Mouse (Mus musculus) CH12F3 (cell line): Measurements from ENCODE around the gene Atp2b4.

ENCODE experiments used
- in situ Hi-C: fragments of 300-500 bp; cut with MboI; formaldehyde crosslinking; loops from 2 replicates; pipeline ENCODE4 v1.14.3; 2020; ENCODE audit warnings: low sequenced_read_pairs

Atp2b4 gene

DNA sequence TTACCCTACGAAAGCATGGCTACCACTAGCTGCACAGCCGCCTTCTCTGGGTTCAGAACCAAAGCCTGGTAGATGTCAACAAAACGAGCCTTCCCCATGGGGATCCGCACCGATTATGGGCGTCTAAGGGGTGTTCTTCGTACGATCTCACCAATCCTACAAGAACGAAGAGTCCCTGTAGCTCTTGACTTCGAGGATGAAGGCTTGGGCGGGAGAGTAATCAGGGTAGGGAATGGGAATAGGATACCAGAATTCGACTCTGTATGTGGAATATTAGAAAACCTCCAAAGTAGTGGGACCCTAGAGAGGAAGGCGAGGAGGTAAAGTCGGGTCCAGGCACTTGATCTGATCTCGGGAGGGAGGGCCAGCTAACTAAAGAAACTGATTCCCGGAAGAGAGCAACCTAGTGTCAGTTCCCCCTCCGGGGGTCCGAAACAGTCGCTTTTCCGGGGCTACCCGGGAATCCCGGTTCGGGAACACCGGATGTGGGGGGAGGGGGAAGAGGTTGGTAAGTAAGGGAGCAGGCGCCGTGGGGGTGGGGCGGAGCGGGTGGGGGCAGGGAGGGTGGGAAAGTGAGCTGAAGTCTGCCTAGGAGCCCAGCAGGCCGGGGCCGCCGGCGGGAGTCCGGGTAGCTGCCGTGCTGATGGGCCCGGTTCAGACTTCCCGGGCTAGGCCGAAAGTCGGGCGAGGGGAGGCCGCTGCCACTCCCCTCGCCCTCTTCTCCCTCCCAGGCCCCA is 140.2 kb downstream of the Atp2b4 start, which contains the start of gene Zbed6:
Zbed6 (minus strand) TSS at position 420 of the 737 bp plus-strand sequence.
- in situ Hi-C loops = no loop called here

DNA sequence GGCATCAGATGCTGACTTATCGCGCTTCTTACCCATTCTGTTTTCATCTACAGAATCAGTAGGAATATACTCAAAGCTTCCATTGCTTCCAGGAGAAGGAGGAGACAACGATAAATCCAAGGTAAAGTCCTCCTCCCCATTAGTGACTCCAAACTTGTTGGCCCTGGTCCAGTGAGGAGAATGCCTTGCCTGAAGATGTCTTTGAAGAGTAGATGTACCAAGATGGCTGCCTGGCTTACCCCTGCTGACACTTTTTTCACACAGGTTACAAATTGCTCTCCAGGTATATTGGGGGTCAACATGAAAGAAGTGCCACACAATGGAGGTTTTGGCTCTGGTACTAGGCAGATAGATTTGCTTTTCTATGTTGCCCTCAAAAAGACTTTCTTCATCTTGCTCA is 142.0 kb downstream of the Atp2b4 start:
- in situ Hi-C loops = no loop called here

GRCm38 (mm10) chr1:133656811-133657210 is 144.0 kb downstream of the Atp2b4 start:
- in situ Hi-C loops = no loop called here

DNA sequence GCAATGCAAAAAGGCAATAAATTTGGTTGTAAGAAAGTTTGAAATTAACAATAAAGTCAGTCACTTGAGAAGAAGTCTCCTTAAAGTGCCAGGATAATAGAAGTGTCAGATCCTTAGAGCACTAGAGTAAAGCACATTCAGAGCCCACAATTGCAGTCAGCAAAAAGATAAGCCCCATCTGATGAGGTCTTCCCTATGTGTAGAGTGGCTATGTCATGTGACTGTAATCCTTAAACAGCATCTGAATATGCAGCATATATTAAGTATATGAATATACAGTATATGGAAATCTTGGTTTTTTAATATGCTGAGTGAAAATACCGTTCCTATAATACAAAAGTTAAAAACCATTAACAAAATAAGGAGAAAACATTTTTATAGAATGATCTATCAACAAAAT is 147.8 kb downstream of the Atp2b4 start:
- in situ Hi-C loops = no loop called here

DNA sequence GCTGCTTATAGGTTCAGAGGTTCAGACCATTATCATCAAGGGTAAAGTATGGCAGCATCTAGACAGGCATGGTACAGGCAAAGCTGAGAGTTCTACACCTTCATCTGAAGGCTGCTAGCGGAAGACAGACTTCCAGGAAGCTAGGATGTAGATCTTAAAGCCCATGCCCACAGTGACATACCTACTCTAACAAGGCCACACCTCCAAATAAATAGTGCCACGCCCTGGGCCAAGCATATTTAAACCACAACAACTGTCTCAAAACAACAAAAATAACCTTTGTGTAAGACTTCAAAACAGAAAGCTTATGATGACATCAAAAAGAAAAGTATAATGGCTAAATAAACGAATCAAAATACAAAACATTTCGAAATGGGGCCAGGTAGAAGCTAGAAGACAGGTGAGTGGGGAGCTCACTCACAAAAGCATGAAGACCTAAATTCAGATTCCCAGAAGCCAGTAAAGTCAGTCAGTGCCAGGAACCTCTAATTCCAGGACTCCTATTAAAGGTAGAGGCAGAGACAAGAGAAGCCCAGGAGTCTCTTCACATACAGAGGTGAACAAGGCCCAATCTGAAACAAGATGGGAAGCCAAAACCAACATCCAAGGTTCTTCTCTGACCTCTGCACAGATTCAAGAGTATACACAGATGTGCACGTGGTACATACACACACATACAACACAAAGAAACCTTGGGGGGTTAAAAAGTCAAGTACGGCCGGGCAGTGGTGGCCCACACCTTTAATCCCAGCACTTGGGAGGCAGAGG is 150.4 kb downstream of the Atp2b4 start:
- in situ Hi-C loops = no loop called here
